Mouse (Mus musculus): ENCODE data around the gene Zfp598.

DNA sequence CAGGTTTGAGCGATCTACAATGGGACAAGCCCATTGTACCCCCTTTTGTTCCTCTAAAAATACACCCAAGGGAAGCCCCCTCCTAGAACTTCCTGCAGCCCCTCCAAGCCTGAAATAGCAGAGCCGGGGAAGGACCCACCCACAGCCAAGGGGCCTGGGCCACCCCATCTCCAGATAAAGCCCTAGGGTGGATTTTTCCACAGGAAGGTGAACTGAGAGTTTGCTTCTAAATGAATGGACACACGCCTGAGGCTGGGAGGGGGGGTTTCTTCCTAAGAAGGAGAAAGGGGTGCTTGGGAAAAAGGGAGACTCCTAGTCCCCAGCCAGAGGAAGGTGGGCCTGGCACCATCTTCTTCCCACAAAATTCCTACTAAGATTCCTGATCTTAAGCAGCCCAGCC, 23.6 kb upstream of the Zfp598 start:
- no peak for TF ChIP-seq GATA1 (IDR thresholded peaks at IDR 0.05; ENCODE audit: borderline replicate concordance, low read length)
- no peak for TF ChIP-seq FLI1 (IDR thresholded peaks at IDR 0.05; ENCODE audit: low read length)
